Mouse (Mus musculus) liver, adult 2 months (tissue): Measurements from ENCODE around the gene Greb1. TPM values are rescaled to one million over a fixed set of nuclear protein-coding genes. Genes with fewer than 3 reads are reported as not detected.
A peak's percentile ranks its signal among the peaks of the same experiment; 100 is the strongest.

ENCODE experiments used
- DNase-seq: peaks from one replicate; pipeline ENCODE4 v3.0.0-alpha.2; 2011; ENCODE audit warnings: low read depth, low spot score; ENCODE audit errors: extremely low read depth
- H3K27ac ChIP-seq: fragments of 200-500 bp; replicated peaks from 2 replicates; pipeline ENCODE4 v1.5.1; 2012; ENCODE audit warnings: low read depth, mild to moderate bottlenecking, control low read depth, inconsistent platforms, low read length; ENCODE audit not compliant: insufficient read depth
- H3K27me3 ChIP-seq: fragments of 200-500 bp; 2 replicates; pipeline ENCODE4 v1.6.1; 2012; ENCODE audit warnings: mild to moderate bottlenecking, moderate library complexity, low read length, inconsistent platforms; ENCODE audit not compliant: control insufficient read depth, insufficient read depth
- H3K36me3 ChIP-seq: fragments of 200-500 bp; 2 replicates; pipeline ENCODE4 v1.6.1; 2012; ENCODE audit warnings: low read length, inconsistent platforms; ENCODE audit not compliant: control insufficient read depth, insufficient read depth
- H3K4me1 ChIP-seq: fragments of 200-500 bp; 2 replicates; pipeline ENCODE4 v1.6.1; 2011; ENCODE audit warnings: low read length; ENCODE audit not compliant: control insufficient read depth, insufficient read depth
- H3K4me3 ChIP-seq: fragments of 200-500 bp; 2 replicates; pipeline ENCODE4 v1.5.1; 2011; ENCODE audit warnings: low read depth, mild to moderate bottlenecking, control low read depth, low read length, moderate library complexity; ENCODE audit not compliant: insufficient read depth
- H3K79me2 ChIP-seq: fragments of 200-500 bp; 2 replicates; pipeline ENCODE4 v1.6.1; 2012; ENCODE audit warnings: inconsistent platforms, mild to moderate bottlenecking, low read length, moderate library complexity; ENCODE audit not compliant: control insufficient read depth, insufficient read depth
- H3K9ac ChIP-seq: fragments of 200-500 bp; 2 replicates; pipeline ENCODE4 v1.6.1; 2012; ENCODE audit warnings: low read depth, mild to moderate bottlenecking, control low read depth, inconsistent platforms, low read length
- CTCF ChIP-seq: fragments of 200-500 bp; IDR thresholded peaks from 2 replicates; pipeline ENCODE4 v1.5.1; 2011; ENCODE audit warnings: low read depth, low read length, control low read depth
- POLR2A ChIP-seq: fragments of 200-500 bp; IDR thresholded peaks from 2 replicates; pipeline ENCODE4 v1.6.1; 2011; ENCODE audit warnings: low read length, control low read depth; ENCODE audit not compliant: insufficient read depth; ENCODE audit errors: extremely low read depth
- WGBS: fragments of 180-500 bp; shearing (Covaris S2); methylation state at CpG from one replicate; pipeline ENCODE4 v1.1.7; 2018; 5-methylcytosine and 5-hydroxymethylcytosine counted together
- polyA plus RNA-seq: library from polyadenylated mRNA; depleted of rRNA; stranded (reverse); fragments of >200 nt; gene quantifications from 2 replicates; pipeline ENCODE4 v1.2.3, GENCODE M21; 2012
- total RNA-seq: library from RNA; depleted of rRNA; stranded (reverse); fragments of >200 nt; gene quantifications from 2 replicates; pipeline ENCODE4 v1.2.3, GENCODE M21; 2014

Greb1 gene
- total and polyA plus RNA-seq, 2 experiments: 0.09 TPM

- no peak for DNase-seq
- no peak overlapping the region for H3K4me3 ChIP-seq
- H3K9ac ChIP-seq: no peak overlapping the region
- no peaks in the 10 kb centered on the region for H3K4me1 ChIP-seq
- no peak for TF ChIP-seq CTCF
- no peak for TF ChIP-seq POLR2A
- H3K27ac ChIP-seq: no peak overlapping the region
- H3K79me2 ChIP-seq: no peaks in the 10 kb centered on the region
- no peaks in the 10 kb centered on the region for H3K36me3 ChIP-seq
- WGBS: 70% methylated on average over 9 of the region's 9 CpGs
- H3K27me3 ChIP-seq: no peaks in the 10 kb centered on the region
Observed at GRCm38 (mm10) chr12:16753555-16753954, 47.1 kb downstream of the Greb1 start.

DNA sequence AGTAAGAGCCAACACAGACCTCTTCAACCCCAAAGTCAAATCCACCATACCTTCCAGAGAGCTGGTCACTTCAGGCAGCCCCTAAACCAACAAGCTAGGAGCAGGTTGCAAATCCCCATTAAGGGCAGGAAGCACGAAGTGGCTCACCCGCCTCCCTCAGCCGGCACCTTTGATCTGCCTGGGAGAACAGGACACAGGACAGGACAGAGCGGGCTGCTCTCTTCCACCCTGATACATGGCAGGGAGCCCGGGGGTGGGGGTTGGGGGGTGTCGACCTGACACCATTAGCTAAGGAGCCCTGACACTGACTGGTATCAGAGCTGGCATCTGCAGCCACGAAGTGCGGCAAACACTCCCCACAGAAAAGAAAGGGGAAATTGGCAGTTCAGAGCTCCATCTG, 47.6 kb downstream of the Greb1 start:
- Histone ChIP-seq H3K27ac (no peak overlapping the region), H3K4me1 (no peaks in the 10 kb centered on the region), H3K36me3 (no peaks in the 10 kb centered on the region), H3K79me2 (no peaks in the 10 kb centered on the region), H3K9ac (no peak overlapping the region), H3K4me3 (no peak overlapping the region), H3K27me3 (no peaks in the 10 kb centered on the region)
- peak; percentile 28 for DNase-seq
- 3% methylated on average over 8 of the region's 8 CpGs for WGBS
- TF ChIP-seq CTCF (no peak), POLR2A (no peak)

- WGBS: 86% methylated on average over 12 of the region's 12 CpGs
- no peaks in the 10 kb centered on the region for H3K36me3 ChIP-seq
- no peaks in the 10 kb centered on the region for H3K27me3 ChIP-seq
- no peak overlapping the region for H3K27ac ChIP-seq
- TF ChIP-seq CTCF: no peak
- TF ChIP-seq POLR2A: no peak
- H3K79me2 ChIP-seq: no peaks in the 10 kb centered on the region
- DNase-seq: no peak
- H3K9ac ChIP-seq: no peak overlapping the region
- H3K4me1 ChIP-seq: no peaks in the 10 kb centered on the region
- no peak overlapping the region for H3K4me3 ChIP-seq
Observed at GRCm38 (mm10) chr12:16752236-16752840, 48.3 kb downstream of the Greb1 start.

GRCm38 (mm10) chr12:16751609-16752008, 49.1 kb downstream of the Greb1 start:
- Histone ChIP-seq H3K4me3 (no peak overlapping the region), H3K27me3 (no peaks in the 10 kb centered on the region), H3K27ac (no peak overlapping the region), H3K9ac (no peak overlapping the region), H3K79me2 (no peaks in the 10 kb centered on the region), H3K36me3 (no peaks in the 10 kb centered on the region), H3K4me1 (no peaks in the 10 kb centered on the region)
- no peak for DNase-seq
- TF ChIP-seq CTCF (no peak), POLR2A (no peak)
- WGBS: 96% methylated on average over 6 of the region's 6 CpGs

GRCm38 (mm10) chr12:16740059-16740458, 60.6 kb downstream of the Greb1 start:
- no peaks in the 10 kb centered on the region for H3K79me2 ChIP-seq
- no peak overlapping the region for H3K4me3 ChIP-seq
- no peak overlapping the region for H3K27ac ChIP-seq
- no peak for DNase-seq
- WGBS: 61% methylated on average over 5 of the region's 5 CpGs
- no peaks in the 10 kb centered on the region for H3K27me3 ChIP-seq
- H3K4me1 ChIP-seq: no peaks in the 10 kb centered on the region
- no peaks in the 10 kb centered on the region for H3K36me3 ChIP-seq
- TF ChIP-seq POLR2A (no peak), CTCF (no peak)
- H3K9ac ChIP-seq: no peak overlapping the region

- H3K27me3 ChIP-seq: no peaks in the 10 kb centered on the region
- H3K36me3 ChIP-seq: no peaks in the 10 kb centered on the region
- H3K4me3 ChIP-seq: no peak overlapping the region
- no peak overlapping the region for H3K9ac ChIP-seq
- TF ChIP-seq POLR2A (no peak), CTCF (no peak)
- WGBS: 49% methylated on average over 5 of the region's 5 CpGs
- H3K79me2 ChIP-seq: no peaks in the 10 kb centered on the region
- no peak overlapping the region for H3K27ac ChIP-seq
- no peak for DNase-seq
- peaks cover 7% of the 10 kb centered on the region for H3K4me1 ChIP-seq
Observed at GRCm38 (mm10) chr12:16737266-16737665, 63.4 kb downstream of the Greb1 start.
